Mouse (Mus musculus): ENCODE measurements around the gene Rasal1. TPM values are rescaled to one million over a fixed set of nuclear protein-coding genes. Genes with fewer than 3 reads are reported as not detected.

Rasal1 gene
- polyA plus RNA-seq, 1 experiment from 2014 or later = 0.15 TPM

- peaks cover 22% of the 10 kb centered on the region for H3K27me3 ChIP-seq (replicated peaks)
- no peak overlapping the region for H3K4me3 ChIP-seq
- peaks cover 47% of the 10 kb centered on the region for H3K4me1 ChIP-seq
- H3K27ac ChIP-seq = no peak overlapping the region
- H3K9me3 ChIP-seq = no peaks in the 10 kb centered on the region
- H3K4me2 ChIP-seq (replicated peaks) = no peak overlapping the region
- H3K36me3 ChIP-seq = no peaks in the 10 kb centered on the region
- no peak overlapping the region for H3K9ac ChIP-seq
- ATAC-seq (ENCODE audit: low FRiP score, low read depth) = no peak
- 90% methylated on average over 4 of the region's 4 CpGs for WGBS
These were observed 53.8 kb downstream of the Rasal1 start for GRCm38 (mm10) chr5:120702421-120702820.

GRCm38 (mm10) chr5:120702969-120703368, 54.4 kb downstream of the Rasal1 start:
- H3K36me3 ChIP-seq = no peaks in the 10 kb centered on the region
- no peak overlapping the region for H3K4me2 ChIP-seq (replicated peaks)
- ATAC-seq (ENCODE audit: low FRiP score, low read depth) = no peak
- H3K9ac ChIP-seq = no peak overlapping the region
- peaks cover 22% of the 10 kb centered on the region for H3K27me3 ChIP-seq (replicated peaks)
- H3K4me3 ChIP-seq = no peak overlapping the region
- 89% methylated on average over 2 of the region's 2 CpGs for WGBS
- no peaks in the 10 kb centered on the region for H3K9me3 ChIP-seq
- no peak overlapping the region for H3K27ac ChIP-seq
- peaks cover 41% of the 10 kb centered on the region for H3K4me1 ChIP-seq

- no peak for ATAC-seq (ENCODE audit: low FRiP score, low read depth)
- H3K27ac ChIP-seq = no peak overlapping the region
- H3K9me3 ChIP-seq = no peaks in the 10 kb centered on the region
- 86% methylated on average over 3 of the region's 3 CpGs for WGBS
- H3K4me3 ChIP-seq = no peak overlapping the region
- peaks cover 27% of the 10 kb centered on the region for H3K27me3 ChIP-seq (replicated peaks)
- H3K36me3 ChIP-seq = no peaks in the 10 kb centered on the region
- peaks cover 35% of the 10 kb centered on the region for H3K4me1 ChIP-seq
- no peak overlapping the region for H3K4me2 ChIP-seq (replicated peaks)
- H3K9ac ChIP-seq = no peak overlapping the region
These were observed 55.0 kb downstream of the Rasal1 start for GRCm38 (mm10) chr5:120703660-120704059.

DNA sequence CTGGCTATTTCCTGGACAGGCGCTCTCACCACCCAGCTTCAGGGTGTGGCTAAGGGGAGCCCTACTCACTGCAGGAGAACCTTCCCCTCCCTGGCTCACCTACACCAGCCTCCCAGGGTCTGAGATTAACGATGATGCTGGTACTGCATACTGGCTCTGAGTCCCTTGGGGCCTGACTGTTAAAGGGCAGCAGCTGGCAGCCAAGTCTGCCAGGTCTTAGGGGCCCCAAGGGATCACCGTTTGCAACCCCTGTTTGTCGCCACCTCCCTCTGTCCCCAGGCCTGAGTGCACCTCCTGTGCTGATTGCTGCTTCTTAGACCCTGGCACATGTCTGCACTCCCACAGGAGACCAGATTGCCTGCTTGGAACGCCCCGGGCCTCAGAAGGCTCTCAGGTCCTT, 55.8 kb downstream of the Rasal1 start:
- H3K4me1 ChIP-seq = peaks cover 33% of the 10 kb centered on the region; the same call in 1 of the 2 replicates
- H3K4me2 ChIP-seq (replicated peaks) = no peak overlapping the region
- no peak overlapping the region for H3K27ac ChIP-seq
- H3K36me3 ChIP-seq = no peaks in the 10 kb centered on the region
- WGBS = 47% methylated on average over 6 of the region's 6 CpGs
- H3K4me3 ChIP-seq = no peak overlapping the region
- H3K9ac ChIP-seq = 0 out of 2 replicates have a peak overlapping the region, but pooled peaks have one; percentile 9
- H3K9me3 ChIP-seq = no peaks in the 10 kb centered on the region
- ATAC-seq (ENCODE audit: low FRiP score, low read depth) = no peak
- peaks cover 34% of the 10 kb centered on the region for H3K27me3 ChIP-seq (replicated peaks)

GRCm38 (mm10) chr5:120706541-120706940, 57.9 kb downstream of the Rasal1 start:
- no peak for ATAC-seq (ENCODE audit: low FRiP score, low read depth)
- Histone ChIP-seq H3K4me3 (no peak overlapping the region), H3K9me3 (no peaks in the 10 kb centered on the region), H3K36me3 (no peaks in the 10 kb centered on the region), H3K4me2 (replicated peaks) (peak overlapping the region; percentile 52), H3K9ac (peak overlapping the region; percentile 26; the same call in 1 of the 2 replicates), H3K27me3 (replicated peaks) (peaks cover 52% of the 10 kb centered on the region), H3K4me1 (peaks cover 42% of the 10 kb centered on the region), H3K27ac (no peak overlapping the region)
- 4% methylated on average over 16 of the region's 16 CpGs for WGBS

DNA sequence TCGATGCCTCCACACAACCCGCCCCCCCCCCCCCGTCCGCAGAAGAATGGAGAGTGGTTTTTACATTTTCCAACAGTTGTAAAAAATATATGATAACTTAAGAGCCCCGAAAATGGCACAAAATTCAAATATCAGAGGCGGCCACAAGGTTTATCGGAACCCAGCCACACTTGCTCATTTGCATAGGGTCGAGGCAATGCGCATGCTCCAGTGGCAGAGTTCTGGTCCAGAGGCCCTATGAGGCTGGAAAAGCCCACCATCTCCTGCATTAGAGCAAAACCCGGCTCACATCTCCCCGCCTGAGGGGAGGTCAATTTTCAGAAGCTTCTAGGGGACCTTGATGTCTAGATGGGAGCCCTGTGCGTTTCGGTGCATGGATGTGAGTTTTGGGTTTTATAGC, 58.4 kb downstream of the Rasal1 start:
- Histone ChIP-seq H3K4me1 (peaks cover 42% of the 10 kb centered on the region), H3K9me3 (no peaks in the 10 kb centered on the region), H3K4me3 (no peak overlapping the region), H3K27ac (no peak overlapping the region), H3K9ac (peak overlapping the region; percentile 26; the same call in 1 of the 2 replicates), H3K4me2 (replicated peaks) (peak overlapping the region; percentile 52), H3K27me3 (replicated peaks) (peaks cover 56% of the 10 kb centered on the region), H3K36me3 (no peaks in the 10 kb centered on the region)
- WGBS = 33% methylated on average over 13 of the region's 13 CpGs
- no peak for ATAC-seq (ENCODE audit: low FRiP score, low read depth)

GRCm38 (mm10) chr5:120710161-120710825, 61.7 kb downstream of the Rasal1 start:
- Histone ChIP-seq H3K4me3 (peak overlapping the region; percentile 57), H3K27ac (peak overlapping the region; percentile 39; the same call in 1 of the 2 replicates), H3K9ac (peak overlapping the region; percentile 80), H3K36me3 (no peaks in the 10 kb centered on the region), H3K27me3 (replicated peaks) (peaks cover 73% of the 10 kb centered on the region), H3K4me1 (peaks cover 32% of the 10 kb centered on the region), H3K9me3 (no peaks in the 10 kb centered on the region), H3K4me2 (replicated peaks) (peak overlapping the region; percentile 80)
- WGBS = 3% methylated on average over 40 of the region's 40 CpGs
- peak; percentile 34; the same call in 1 of the 2 replicates for ATAC-seq (ENCODE audit: low FRiP score, low read depth)

DNA sequence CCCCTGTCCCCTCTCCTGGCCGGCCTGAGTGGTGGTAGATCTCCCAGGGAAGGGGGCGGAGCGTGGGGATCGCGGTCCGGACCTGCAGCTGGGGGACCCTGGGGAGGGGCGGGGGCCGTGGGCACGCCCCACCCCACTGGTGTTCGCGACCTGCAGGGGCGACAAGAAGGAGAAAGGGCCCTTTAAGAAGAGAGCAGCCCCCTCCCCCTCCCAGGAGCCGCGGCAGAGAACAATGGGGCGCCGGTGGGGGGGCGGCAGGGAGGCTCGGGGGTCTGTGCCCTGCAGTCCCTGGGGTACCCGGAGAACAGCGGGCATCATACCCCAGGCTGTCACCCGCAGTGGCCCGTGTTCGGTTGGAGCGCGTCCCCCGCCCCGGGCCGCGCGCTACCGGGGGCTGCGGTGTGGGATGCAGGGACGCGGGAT, 62.2 kb downstream of the Rasal1 start:
- Histone ChIP-seq H3K36me3 (no peaks in the 10 kb centered on the region), H3K27ac (peak overlapping the region; percentile 39), H3K9me3 (no peaks in the 10 kb centered on the region), H3K27me3 (replicated peaks) (peaks cover 78% of the 10 kb centered on the region), H3K4me2 (replicated peaks) (peak overlapping the region; percentile 80), H3K9ac (peak overlapping the region; percentile 80), H3K4me1 (peaks cover 32% of the 10 kb centered on the region), H3K4me3 (peak overlapping the region; percentile 57)
- ATAC-seq (ENCODE audit: low FRiP score, low read depth) = 0 out of 2 replicates have a peak, but pooled peaks have one; percentile 23
- under 1% methylated on average over 34 of the region's 34 CpGs for WGBS

DNA sequence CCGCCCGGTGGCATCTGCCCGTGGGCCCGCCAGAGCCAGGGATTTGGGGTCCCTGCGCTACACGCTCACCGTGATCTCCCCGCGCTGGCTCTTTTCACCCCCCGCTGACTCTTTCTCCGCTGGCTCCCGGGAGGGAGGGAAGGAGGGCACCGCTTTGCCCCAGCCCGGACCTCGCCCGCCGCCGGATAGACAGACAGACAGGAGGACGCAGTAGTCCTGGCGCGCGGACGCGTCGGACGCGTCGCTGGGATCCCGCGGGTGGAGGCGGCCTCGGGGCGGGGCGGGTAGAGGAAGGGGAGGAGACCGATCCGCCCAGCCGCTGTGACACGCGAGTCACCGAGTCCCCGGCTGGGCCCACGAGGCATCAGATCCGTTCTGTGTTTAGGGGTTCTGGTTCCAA, 62.8 kb downstream of the Rasal1 start:
- H3K4me3 ChIP-seq = peak overlapping the region; percentile 57
- 2% methylated on average over 43 of the region's 43 CpGs for WGBS
- peak overlapping the region; percentile 80 for H3K4me2 ChIP-seq (replicated peaks)
- H3K9me3 ChIP-seq = no peaks in the 10 kb centered on the region
- no peak for ATAC-seq (ENCODE audit: low FRiP score, low read depth)
- H3K36me3 ChIP-seq = no peaks in the 10 kb centered on the region
- peaks cover 78% of the 10 kb centered on the region for H3K27me3 ChIP-seq (replicated peaks)
- H3K27ac ChIP-seq = peak overlapping the region; percentile 39; the same call in 1 of the 2 replicates
- H3K9ac ChIP-seq = peak overlapping the region; percentile 80
- H3K4me1 ChIP-seq = peaks cover 30% of the 10 kb centered on the region

DNA sequence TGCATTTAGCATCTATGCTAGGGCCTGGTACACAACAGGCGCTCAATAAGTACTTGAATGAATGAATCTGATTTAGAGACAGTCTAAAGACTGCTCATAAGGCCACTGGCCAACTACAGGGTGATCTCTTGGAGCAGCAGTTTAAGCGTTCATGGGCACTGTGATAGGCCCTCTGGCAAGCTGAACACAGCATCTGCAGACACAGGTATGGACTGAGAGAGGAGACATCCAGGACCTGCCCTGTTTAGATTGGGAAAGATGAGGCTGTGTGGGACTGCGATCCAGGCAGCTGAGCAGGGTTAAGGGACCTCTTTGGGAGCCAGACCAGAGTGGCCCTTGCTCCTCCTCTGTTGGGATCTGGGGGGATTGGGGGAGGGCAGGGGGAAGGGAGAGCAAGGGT, 63.2 kb downstream of the Rasal1 start, which contains the start of gene Dtx1:
Gene Dtx1 (minus strand): TSS at position 101 of the 400 bp plus-strand sequence.
- ATAC-seq (ENCODE audit: low FRiP score, low read depth) = no peak
- Histone ChIP-seq H3K27me3 (replicated peaks) (peaks cover 78% of the 10 kb centered on the region), H3K4me3 (peak within 1 kb of the TSS; percentile 57), H3K27ac (peak within 1 kb of the TSS; percentile 39), H3K36me3 (no peaks in the 10 kb centered on the region), H3K9me3 (no peaks in the 10 kb centered on the region), H3K4me1 (peaks cover 26% of the 10 kb centered on the region), H3K4me2 (replicated peaks) (peak within 1 kb of the TSS; percentile 80), H3K9ac (peak within 1 kb of the TSS; percentile 80)
- 32% methylated on average over 3 of the region's 3 CpGs for WGBS

GRCm38 (mm10) chr5:120712721-120713120, 64.1 kb downstream of the Rasal1 start:
- peaks cover 26% of the 10 kb centered on the region for H3K4me1 ChIP-seq
- H3K4me3 ChIP-seq = no peak overlapping the region
- 57% methylated on average over 8 of the region's 8 CpGs for WGBS
- no peaks in the 10 kb centered on the region for H3K36me3 ChIP-seq
- H3K27ac ChIP-seq = no peak overlapping the region
- H3K9me3 ChIP-seq = no peaks in the 10 kb centered on the region
- H3K9ac ChIP-seq = no peak overlapping the region
- H3K4me2 ChIP-seq (replicated peaks) = no peak overlapping the region
- peaks cover 74% of the 10 kb centered on the region for H3K27me3 ChIP-seq (replicated peaks)
- no peak for ATAC-seq (ENCODE audit: low FRiP score, low read depth)

- Histone ChIP-seq H3K27me3 (replicated peaks) (peaks cover 58% of the 10 kb centered on the region), H3K4me3 (no peak overlapping the region)
These were observed 65.7 kb downstream of the Rasal1 start for GRCm38 (mm10) chr5:120714314-120714713.

More at GRCm38 (mm10) chr5:120714314-120714713, 65.7 kb downstream of the Rasal1 start:
- Histone ChIP-seq H3K9me3 (no peaks in the 10 kb centered on the region), H3K36me3 (no peaks in the 10 kb centered on the region), H3K4me2 (replicated peaks) (no peak overlapping the region), H3K9ac (no peak overlapping the region), H3K27ac (no peak overlapping the region), H3K4me1 (peaks cover 21% of the 10 kb centered on the region)
- WGBS = 3% methylated on average over 16 of the region's 16 CpGs
- ATAC-seq (ENCODE audit: low FRiP score, low read depth) = no peak
